ENCODE assay signal across 30 mouse cellular contexts in genomic region chr1:31363971-31364370, GRCm38 (mm10).
A peak's percentile ranks its signal among the peaks of the same experiment; 100 is the strongest.
DNase-seq lines count a peak whose midpoint lies in the region; ATAC-seq and TF ChIP-seq lines count a peak whose summit lies in the region.
"Had no signal": no experiment of that assay in that cellular context is flagged by ENCODE, and none has a peak within 500 bp of the region (broad histone marks: within the 10 kb centered on the region; RNA-seq: fewer than 3 reads in every experiment).

No protein-coding gene starts in this region.

- no peaks in the 10 kb centered on the region for H3K4me1 ChIP-seq in intestine, embryonic 14.5 days (replicated peaks; ENCODE audit: control insufficient read depth, insufficient read depth, low read length)
- H3K4me1 ChIP-seq in intestine, postnatal 0 days (replicated peaks; ENCODE audit: control insufficient read depth, insufficient read depth, low read length): no peaks in the 10 kb centered on the region
- H3K4me1 ChIP-seq in intestine, embryonic 16.5 days (ENCODE audit: control insufficient read depth, insufficient read depth, low read length): no peaks in the 10 kb centered on the region
- H3K4me1 ChIP-seq in neural tube, embryonic 14.5 days (ENCODE audit: control insufficient read depth, insufficient read depth, low read length): no peaks in the 10 kb centered on the region
- no peaks in the 10 kb centered on the region for H3K4me1 ChIP-seq in liver, embryonic 12.5 days
- H3K4me1 ChIP-seq: embryonic facial prominence, embryonic 13.5 days; embryonic facial prominence, embryonic 15.5 days; forebrain, embryonic 10.5 days; forebrain, embryonic 12.5 days had no signal

- no peak overlapping the region for H3K27ac ChIP-seq in intestine, embryonic 14.5 days (ENCODE audit: low read depth)
- H3K27ac ChIP-seq in intestine, postnatal 0 days (ENCODE audit: low read depth, low read length): no peak overlapping the region
- H3K27ac ChIP-seq in intestine, embryonic 16.5 days (ENCODE audit: low read length): no peak overlapping the region
- H3K27ac ChIP-seq in neural tube, embryonic 14.5 days (ENCODE audit: low read depth, low read length): no peak overlapping the region
- no peak overlapping the region for H3K27ac ChIP-seq in liver, embryonic 12.5 days
- H3K27ac ChIP-seq: embryonic facial prominence, embryonic 13.5 days; embryonic facial prominence, embryonic 15.5 days; forebrain, embryonic 10.5 days; forebrain, embryonic 12.5 days had no signal

- no peak overlapping the region for H3K9ac ChIP-seq in intestine, embryonic 14.5 days (ENCODE audit: low read length)
- H3K9ac ChIP-seq in intestine, postnatal 0 days (ENCODE audit: low read depth, low read length): no peak overlapping the region
- no peak overlapping the region for H3K9ac ChIP-seq in intestine, embryonic 16.5 days (ENCODE audit: low read depth, low read length)
- H3K9ac ChIP-seq in neural tube, embryonic 14.5 days (replicated peaks; ENCODE audit: low read depth, low read length): no peak overlapping the region
- H3K9ac ChIP-seq in liver, embryonic 12.5 days: no peak overlapping the region
- H3K9ac ChIP-seq: embryonic facial prominence, embryonic 13.5 days; embryonic facial prominence, embryonic 15.5 days; forebrain, embryonic 12.5 days had no signal

- H3K9me3 ChIP-seq in intestine, embryonic 14.5 days (ENCODE audit: control insufficient read depth, low read length): no peaks in the 10 kb centered on the region
- H3K9me3 ChIP-seq in intestine, postnatal 0 days (ENCODE audit: control insufficient read depth): no peaks in the 10 kb centered on the region
- H3K9me3 ChIP-seq in intestine, embryonic 16.5 days (ENCODE audit: control insufficient read depth, low read length): no peaks in the 10 kb centered on the region
- no peaks in the 10 kb centered on the region for H3K9me3 ChIP-seq in neural tube, embryonic 14.5 days (ENCODE audit: control insufficient read depth, low read length)
- no peaks in the 10 kb centered on the region for H3K9me3 ChIP-seq in liver, embryonic 12.5 days (replicated peaks)
- H3K9me3 ChIP-seq: embryonic facial prominence, embryonic 13.5 days; embryonic facial prominence, embryonic 15.5 days; forebrain, embryonic 10.5 days; forebrain, embryonic 12.5 days; G1E had no signal

- no peak for TF ChIP-seq POLR2A in brain, embryonic 14.5 days (IDR thresholded peaks at IDR 0.05; ENCODE audit: borderline replicate concordance, extremely low read depth, insufficient read depth, insufficient read length, poor library complexity, severe bottlenecking)

- ATAC-seq in intestine, embryonic 14.5 days (replicated peaks; ENCODE audit: low FRiP score, low TSS enrichment, low read depth): peak; percentile 93
- ATAC-seq in intestine, postnatal 0 days: no peak
- peak; percentile 97 for ATAC-seq in intestine, embryonic 16.5 days
- peak; percentile 65 for ATAC-seq in neural tube, embryonic 14.5 days (ENCODE audit: low read depth)
- ATAC-seq in liver, embryonic 12.5 days: no peak
- ATAC-seq: activated CD4-positive, CD25-positive, alpha-beta regulatory T cell, adult 4 months; CD4-positive, CD25-positive, alpha-beta regulatory T cell, adult 4 months; forebrain, embryonic 14.5 days; Patski had no signal

- DNase-seq in intestine, embryonic 14.5 days (ENCODE audit: low spot score): no peak
- DNase-seq in brain, embryonic 14.5 days (ENCODE audit: low read depth): peak; percentile 4
- no peak for DNase-seq in frontal cortex, postnatal 25 days (ENCODE audit: low spot score in 2 of 2)
- no peak for DNase-seq in thymus, postnatal 25 days
- DNase-seq: adrenal gland, adult 8-10 months; adrenal gland, postnatal 14 days; adrenal gland, postnatal 36 days; B cell, adult 2 months; cerebellum, adult 11 months; cerebellum, adult 18-20 months; cerebellum, adult 8-10 months; cerebellum, adult 9-11 months; cerebellum, postnatal 14 days; cerebellum, postnatal 36 days; embryo, embryonic 11 days had no signal

- H3K36me3 ChIP-seq in intestine, embryonic 14.5 days (ENCODE audit: control insufficient read depth, insufficient read depth, low read length): no peaks in the 10 kb centered on the region
- no peaks in the 10 kb centered on the region for H3K36me3 ChIP-seq in intestine, postnatal 0 days (ENCODE audit: control insufficient read depth, insufficient read depth)
- no peaks in the 10 kb centered on the region for H3K36me3 ChIP-seq in intestine, embryonic 16.5 days (ENCODE audit: control insufficient read depth, insufficient read depth, low read length)
- H3K36me3 ChIP-seq in neural tube, embryonic 14.5 days (ENCODE audit: control insufficient read depth, insufficient read depth, low read length): no peaks in the 10 kb centered on the region
- H3K36me3 ChIP-seq in liver, embryonic 12.5 days: no peaks in the 10 kb centered on the region
- H3K36me3 ChIP-seq: embryonic facial prominence, embryonic 13.5 days; embryonic facial prominence, embryonic 15.5 days; forebrain, embryonic 10.5 days; forebrain, embryonic 12.5 days; G1E had no signal

- no peak for TF ChIP-seq CTCF in intestine, postnatal 0 days (IDR thresholded peaks at IDR 0.05; ENCODE audit: low read depth)
- no peak for TF ChIP-seq CTCF in brain, embryonic 14.5 days (IDR thresholded peaks at IDR 0.05; ENCODE audit: borderline replicate concordance, extremely low read depth, insufficient read depth, insufficient read length)

- H3K4me2 ChIP-seq in intestine, embryonic 14.5 days (ENCODE audit: low read length): no peak overlapping the region
- H3K4me2 ChIP-seq in intestine, postnatal 0 days (replicated peaks; ENCODE audit: low read depth): no peak overlapping the region
- H3K4me2 ChIP-seq in intestine, embryonic 16.5 days (ENCODE audit: low read depth, low read length): no peak overlapping the region
- H3K4me2 ChIP-seq in neural tube, embryonic 14.5 days (ENCODE audit: low read depth, low read length): no peak overlapping the region
- no peak overlapping the region for H3K4me2 ChIP-seq in liver, embryonic 12.5 days
- H3K4me2 ChIP-seq: embryonic facial prominence, embryonic 13.5 days; embryonic facial prominence, embryonic 15.5 days; forebrain, embryonic 12.5 days had no signal

- no peaks in the 10 kb centered on the region for H3K27me3 ChIP-seq in intestine, embryonic 14.5 days (replicated peaks; ENCODE audit: control insufficient read depth, insufficient read depth, low read length)
- H3K27me3 ChIP-seq in intestine, postnatal 0 days (replicated peaks; ENCODE audit: control insufficient read depth, insufficient read depth, low read length): no peaks in the 10 kb centered on the region
- no peaks in the 10 kb centered on the region for H3K27me3 ChIP-seq in intestine, embryonic 16.5 days (replicated peaks; ENCODE audit: control insufficient read depth, insufficient read depth, low read length)
- no peaks in the 10 kb centered on the region for H3K27me3 ChIP-seq in neural tube, embryonic 14.5 days (ENCODE audit: control insufficient read depth, insufficient read depth, low read length)
- no peaks in the 10 kb centered on the region for H3K27me3 ChIP-seq in liver, embryonic 12.5 days (replicated peaks)
- H3K27me3 ChIP-seq: CH12.LX; embryonic facial prominence, embryonic 13.5 days; embryonic facial prominence, embryonic 15.5 days; forebrain, embryonic 12.5 days had no signal

- H3K4me3 ChIP-seq in intestine, embryonic 14.5 days (ENCODE audit: low read depth, low read length): no peak overlapping the region
- no peak overlapping the region for H3K4me3 ChIP-seq in intestine, postnatal 0 days (ENCODE audit: low read depth, low read length)
- no peak overlapping the region for H3K4me3 ChIP-seq in intestine, embryonic 16.5 days (ENCODE audit: low read length)
- H3K4me3 ChIP-seq in neural tube, embryonic 14.5 days (ENCODE audit: low read depth, low read length): no peak overlapping the region
- no peak overlapping the region for H3K4me3 ChIP-seq in liver, embryonic 12.5 days
- H3K4me3 ChIP-seq: embryonic facial prominence, embryonic 13.5 days; embryonic facial prominence, embryonic 15.5 days; erythroblast, embryonic 14.5 days; forebrain, embryonic 10.5 days; forebrain, embryonic 12.5 days had no signal

Comparison
In these comparisons a context has a peak if more than half of its experiments do, and no peak if none do; other contexts are left out.
1. ATAC-seq: peak in intestine, embryonic 14.5 days (single experiment), intestine, embryonic 16.5 days (single experiment) and neural tube, embryonic 14.5 days (single experiment); none in intestine, postnatal 0 days (single experiment) and liver, embryonic 12.5 days (single experiment).